Mouse (Mus musculus) heart, adult 11 months (tissue): ENCODE data around the gene Slc15a5.

Experiments used
- DNase-seq: peaks from one replicate; pipeline ENCODE4 v3.0.0; 2022

Slc15a5 gene

GRCm38 (mm10) chr6:138054956-138055355 lies 24.8 kb downstream of the Slc15a5 start:
- DNase-seq = peak; percentile 57

GRCm38 (mm10) chr6:138054166-138054565 lies 25.6 kb downstream of the Slc15a5 start:
- DNase-seq = peak; percentile 54

GRCm38 (mm10) chr6:138053686-138054085 lies 26.0 kb downstream of the Slc15a5 start:
- peak; percentile 57 for DNase-seq

GRCm38 (mm10) chr6:138045364-138045763 lies 34.4 kb downstream of the Slc15a5 start:
- no peak for DNase-seq

GRCm38 (mm10) chr6:138042891-138043290 lies 36.8 kb downstream of the Slc15a5 start:
- no peak for DNase-seq

GRCm38 (mm10) chr6:138041865-138042264 lies 37.9 kb downstream of the Slc15a5 start:
- peak; percentile 49 for DNase-seq

- DNase-seq = peak; percentile 31
Observed at GRCm38 (mm10) chr6:138037587-138037986, 42.1 kb downstream of the Slc15a5 start.

GRCm38 (mm10) chr6:138036891-138037290 lies 42.8 kb downstream of the Slc15a5 start:
- DNase-seq = peak; percentile 84

GRCm38 (mm10) chr6:138016898-138017297 lies 62.8 kb downstream of the Slc15a5 start:
- peak; percentile 53 for DNase-seq

GRCm38 (mm10) chr6:138014976-138015674 lies 64.6 kb downstream of the Slc15a5 start:
- DNase-seq = peak; percentile 46

- peak; percentile 80 for DNase-seq
Observed at GRCm38 (mm10) chr6:138011955-138012354, 67.8 kb downstream of the Slc15a5 start.

GRCm38 (mm10) chr6:138007705-138008104 lies 72.0 kb downstream of the Slc15a5 start:
- DNase-seq = no peak

- peak; percentile 61 for DNase-seq
Observed at GRCm38 (mm10) chr6:138006525-138007251, 73.0 kb downstream of the Slc15a5 start.

- peak; percentile 14 for DNase-seq
Observed at GRCm38 (mm10) chr6:137989853-137990252, 89.9 kb downstream of the Slc15a5 start.

- peak; percentile 15 for DNase-seq
Observed at GRCm38 (mm10) chr6:137985169-137985568, 94.5 kb downstream of the Slc15a5 start.

- peak; percentile 56 for DNase-seq
Observed at GRCm38 (mm10) chr6:137982195-137982737, 97.5 kb downstream of the Slc15a5 start.

- peak; percentile 19 for DNase-seq
Observed at GRCm38 (mm10) chr6:137980905-137981696, 98.6 kb downstream of the Slc15a5 start.

- DNase-seq = peak; percentile 64
Observed at GRCm38 (mm10) chr6:137980413-137980812, 99.3 kb downstream of the Slc15a5 start.

- DNase-seq = peak; percentile 45
Observed at GRCm38 (mm10) chr6:137979802-137980201, 99.9 kb downstream of the Slc15a5 start.

GRCm38 (mm10) chr6:137976021-137976420 lies 103.7 kb downstream of the Slc15a5 start:
- DNase-seq = no peak

- no peak for DNase-seq
Observed at GRCm38 (mm10) chr6:137963703-137964102, 116.0 kb downstream of the Slc15a5 start.

GRCm38 (mm10) chr6:137962836-137963235 lies 116.9 kb downstream of the Slc15a5 start:
- no peak for DNase-seq
